Mouse (Mus musculus) bone marrow, adult 2 months (tissue): ENCODE data around the gene Dennd1c. TPM values are rescaled to one million over a fixed set of nuclear protein-coding genes. Genes with fewer than 3 reads are reported as not detected.
A peak's percentile ranks its signal among the peaks of the same experiment; 100 is the strongest.

Source experiments
- H3K27ac ChIP-seq: fragments of 200-500 bp; 2 replicates; pipeline ENCODE4 v1.5.1; 2012; ENCODE audit warnings: low read depth, mild to moderate bottlenecking, control low read depth, inconsistent platforms, low read length; ENCODE audit not compliant: control insufficient read depth, poor library complexity, insufficient read depth
- H3K4me1 ChIP-seq: fragments of 200-500 bp; 2 replicates; pipeline ENCODE4 v1.6.1; 2011; ENCODE audit warnings: low read length; ENCODE audit not compliant: control insufficient read depth, insufficient read depth
- H3K4me3 ChIP-seq: fragments of 200-500 bp; replicated peaks from 2 replicates; pipeline ENCODE3; 2011; ENCODE audit warnings: mild to moderate bottlenecking, low read depth, low read length, control low read depth; ENCODE audit not compliant: control insufficient read depth
- CTCF ChIP-seq: fragments of 200-500 bp; IDR thresholded peaks from 2 replicates; pipeline ENCODE4 v1.5.1; 2011; ENCODE audit warnings: low read length, control low read depth; ENCODE audit not compliant: control insufficient read depth, insufficient read depth
- POLR2A ChIP-seq: fragments of 200-500 bp; IDR thresholded peaks from 2 replicates; pipeline ENCODE4 v1.6.1; 2011; ENCODE audit warnings: low read depth, mild to moderate bottlenecking, control low read depth, low read length, borderline replicate concordance; ENCODE audit not compliant: control insufficient read depth
- WGBS: fragments of 180-500 bp; shearing (Covaris S2); methylation state at CpG from one replicate; pipeline ENCODE4 v1.1.7; 2018; 5-methylcytosine and 5-hydroxymethylcytosine counted together
- polyA plus RNA-seq: library from polyadenylated mRNA; stranded (reverse); fragments of >200 nt; gene quantifications from 2 replicates; pipeline ENCODE4 v1.2.4, GENCODE M21; 2011; ENCODE audit warnings: low replicate concordance; ENCODE audit not compliant: missing spikeins, insufficient read depth, insufficient read length

The Dennd1c gene
- 49.6 and 96.5 TPM in 2 replicates for polyA plus RNA-seq

DNA sequence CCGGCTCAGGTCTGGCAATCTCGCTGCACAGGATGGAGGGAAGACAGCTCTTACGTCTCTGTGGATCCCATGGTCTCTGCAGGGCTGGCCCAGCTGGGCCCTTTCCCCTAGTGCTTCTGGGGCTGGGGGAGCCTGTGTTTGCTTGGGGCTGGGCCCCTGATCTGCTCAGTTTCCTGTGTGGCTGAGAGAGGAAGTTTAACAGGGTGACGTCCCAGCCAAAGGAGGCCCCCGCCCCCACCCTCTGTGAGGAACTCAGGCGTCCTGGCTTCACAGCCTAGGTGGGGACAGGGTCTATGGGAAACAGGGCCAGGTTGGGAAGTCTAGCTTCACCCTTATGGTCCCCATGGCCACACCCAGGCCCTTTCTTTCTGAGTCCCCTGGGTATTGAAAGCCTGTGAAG, at the start of gene Dennd1c:
Dennd1c (minus strand) TSS at position 179 of the 400 bp plus-strand sequence.
- 2% methylated on average over 6 of the region's 6 CpGs for WGBS
- H3K27ac ChIP-seq, result peak within 1 kb of the TSS; percentile 82
- peaks cover 3% of the 10 kb centered on the region; the same call in 1 of the 2 replicates for H3K4me1 ChIP-seq
- TF ChIP-seq POLR2A (peak; percentile 84; the same call in 1 of the 2 replicates), CTCF (no peak)
- H3K4me3 ChIP-seq, result peak within 1 kb of the TSS; percentile 70

DNA sequence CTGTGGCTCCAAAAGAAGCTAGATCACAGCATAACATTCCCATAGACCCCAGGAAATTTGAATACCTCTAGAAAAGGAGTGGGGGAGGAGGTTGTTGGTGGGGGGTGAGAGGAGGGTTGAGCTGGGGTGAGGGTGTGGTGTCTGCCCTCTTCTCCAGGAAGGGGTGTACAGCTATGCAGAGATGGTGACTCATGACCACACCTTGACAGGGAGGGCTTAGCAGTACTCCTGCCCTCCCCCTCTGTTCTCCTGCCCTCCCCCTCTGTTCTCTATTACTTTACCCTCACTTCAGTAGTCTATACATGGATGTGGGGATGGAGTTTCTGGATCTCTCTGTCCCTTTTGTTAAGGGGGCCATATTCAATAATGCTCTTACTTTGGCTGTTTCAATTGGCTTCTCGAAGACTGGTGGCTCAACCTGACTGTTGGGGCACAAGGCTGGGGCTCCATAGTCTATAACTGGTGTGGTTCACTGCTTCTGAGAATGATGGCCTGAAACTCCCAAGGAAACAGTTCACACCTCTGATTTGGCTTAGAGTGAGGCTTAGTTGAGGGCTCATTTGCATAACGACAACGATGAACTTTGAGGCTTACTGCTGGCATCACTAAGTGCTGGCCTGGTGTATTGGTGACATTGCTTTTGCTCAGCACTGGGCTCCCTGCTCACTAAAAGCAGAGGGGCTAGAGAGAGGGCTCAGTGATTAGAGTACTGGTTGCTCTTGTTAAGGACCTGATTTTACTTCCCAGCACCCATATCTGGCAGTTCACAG, 47.7 kb upstream of the Dennd1c start:
- Histone ChIP-seq H3K4me3 (no peak overlapping the region), H3K27ac (no peak overlapping the region), H3K4me1 (no peaks in the 10 kb centered on the region)
- 64% methylated on average over 3 of the region's 3 CpGs for WGBS
- no peak for TF ChIP-seq POLR2A

DNA sequence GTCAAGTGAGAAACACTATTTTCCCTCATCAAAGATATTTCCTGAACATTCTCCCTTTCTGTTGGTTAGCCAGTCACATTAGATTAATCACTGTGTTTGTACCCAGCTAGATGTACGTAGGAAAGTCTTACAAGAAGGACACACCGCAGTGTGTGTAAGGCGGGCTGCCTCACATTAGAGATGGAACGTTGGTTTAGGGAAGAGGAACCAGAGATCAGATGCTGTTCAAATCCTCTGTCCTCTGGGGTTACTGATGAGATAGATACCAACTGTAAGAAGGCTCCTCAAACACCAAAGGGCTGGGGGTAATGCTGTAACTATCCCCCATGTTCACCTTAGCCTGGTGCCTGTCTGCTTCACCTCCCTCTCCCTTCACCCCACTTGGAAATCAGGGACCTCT, 46.5 kb upstream of the Dennd1c start:
- TF ChIP-seq POLR2A (no peak), CTCF (no peak)
- 70% methylated on average over 4 of the region's 4 CpGs for WGBS
- H3K4me3 ChIP-seq, result no peak overlapping the region
- H3K4me1 ChIP-seq, result no peaks in the 10 kb centered on the region
- H3K27ac ChIP-seq, result no peak overlapping the region

DNA sequence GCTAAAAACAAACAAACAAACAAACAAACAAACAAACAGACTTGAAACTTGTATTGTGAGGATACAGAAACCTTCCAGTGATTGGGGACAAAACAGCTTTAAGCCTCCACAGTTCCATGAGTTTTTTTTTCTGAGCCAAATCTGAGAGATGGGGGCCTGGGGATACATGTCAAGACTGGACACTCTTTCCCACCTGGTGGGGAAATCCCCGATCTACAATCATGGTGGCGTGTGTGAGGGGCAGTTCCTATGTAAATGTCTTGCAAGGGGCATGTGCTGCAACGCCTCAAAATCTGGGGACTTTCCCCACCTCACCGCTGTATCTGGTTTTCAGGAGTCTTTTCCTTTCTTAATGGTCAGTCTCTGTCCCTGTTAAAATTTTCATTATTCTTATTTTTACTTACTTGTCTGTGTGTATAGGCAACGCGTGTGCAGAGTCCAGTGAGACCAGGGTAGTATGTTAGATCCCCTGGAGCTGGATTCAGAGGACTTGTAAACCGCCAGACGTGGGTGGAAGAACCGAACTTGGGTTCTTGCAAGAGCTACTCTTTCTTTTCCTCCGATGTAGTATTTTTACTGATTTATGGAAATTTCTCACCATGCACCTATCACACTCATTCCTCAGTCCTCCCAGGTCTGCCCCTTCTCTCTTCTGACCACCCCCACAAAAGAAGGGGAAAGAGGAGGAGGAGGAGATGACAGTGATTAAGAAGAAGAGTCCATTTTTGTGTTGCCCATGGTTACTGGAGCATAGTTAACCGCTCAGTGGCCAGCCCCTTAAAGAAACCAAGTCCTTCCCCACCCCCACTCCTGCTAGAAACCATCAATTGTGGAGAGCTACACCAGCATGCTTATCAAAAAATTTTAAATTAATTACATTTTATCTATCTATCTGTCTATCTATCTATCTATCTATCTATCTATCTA, 45.1 kb upstream of the Dennd1c start:
- H3K4me1 ChIP-seq, result no peaks in the 10 kb centered on the region
- H3K4me3 ChIP-seq, result no peak overlapping the region
- H3K27ac ChIP-seq, result no peak overlapping the region
- 85% methylated on average over 11 of the region's 11 CpGs for WGBS
- TF ChIP-seq POLR2A (no peak), CTCF (no peak)

DNA sequence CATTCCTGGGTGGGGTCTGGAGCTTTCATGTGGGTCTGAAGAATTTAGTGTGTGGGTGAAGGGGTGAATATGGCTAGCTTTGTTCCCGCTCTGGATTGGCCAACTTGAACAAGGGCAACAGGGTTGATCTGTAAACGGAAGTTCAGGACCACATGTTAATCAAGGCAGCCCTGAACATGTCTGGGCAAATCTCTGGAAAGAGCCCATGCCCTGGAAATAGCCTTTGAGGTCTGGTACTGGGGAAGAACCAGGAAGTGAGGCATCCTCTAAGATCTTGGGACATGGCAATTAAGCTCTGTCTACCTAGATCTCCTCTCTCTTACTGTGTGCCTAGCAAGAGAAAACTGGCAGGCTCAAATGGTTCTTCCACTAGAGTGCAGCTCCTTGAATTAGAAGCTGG, 43.5 kb upstream of the Dennd1c start:
- WGBS, result 76% methylated on average over 2 of the region's 2 CpGs
- TF ChIP-seq CTCF, result no peak
- no peak for TF ChIP-seq POLR2A
- no peaks in the 10 kb centered on the region for H3K4me1 ChIP-seq
- no peak overlapping the region for H3K4me3 ChIP-seq
- H3K27ac ChIP-seq, result no peak overlapping the region

DNA sequence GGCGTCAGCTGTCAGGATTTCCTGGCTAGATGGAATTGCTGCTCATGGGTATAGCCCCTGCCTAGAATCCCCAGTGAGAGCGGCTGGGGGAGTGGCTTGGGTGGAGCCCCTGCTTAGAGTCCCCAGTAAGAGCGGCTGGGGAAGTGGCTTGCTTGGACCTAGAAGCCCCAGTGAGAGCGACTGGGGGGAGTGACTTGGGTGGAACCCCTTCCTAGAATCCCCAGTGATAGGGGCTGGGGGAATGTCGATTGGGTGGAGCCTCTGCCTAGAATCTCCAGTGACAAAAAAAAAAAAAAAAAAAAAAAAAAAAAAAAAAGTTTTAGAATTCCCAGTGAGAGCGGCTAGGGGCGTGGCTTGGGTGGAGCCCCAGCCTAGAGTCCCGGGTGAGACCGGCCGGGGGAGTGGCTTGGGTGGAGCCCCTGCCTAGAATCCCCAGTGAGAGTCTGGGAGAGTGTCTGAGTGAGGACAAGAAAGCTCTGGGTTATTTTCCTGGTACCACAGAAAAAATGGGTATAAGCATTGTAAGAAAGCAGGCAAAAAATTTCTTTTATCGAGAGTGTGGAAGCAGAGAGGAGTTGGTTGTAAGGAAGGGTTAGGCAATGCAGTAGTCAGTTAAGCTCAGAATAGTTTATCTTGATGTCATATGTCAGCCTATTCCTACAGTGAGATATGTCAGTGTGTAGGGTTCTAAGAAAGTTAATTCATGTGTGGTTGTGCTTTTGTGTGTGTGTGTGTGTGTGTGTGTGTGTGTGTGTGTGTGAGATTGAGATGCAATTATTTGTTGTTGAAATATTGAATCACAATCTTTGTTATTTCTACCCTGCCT, 40.4 kb upstream of the Dennd1c start:
- Histone ChIP-seq H3K27ac (no peak overlapping the region), H3K4me1 (no peaks in the 10 kb centered on the region), H3K4me3 (no peak overlapping the region)
- 20% methylated on average over 11 of the region's 11 CpGs for WGBS
- TF ChIP-seq CTCF, result no peak
- no peak for TF ChIP-seq POLR2A

DNA sequence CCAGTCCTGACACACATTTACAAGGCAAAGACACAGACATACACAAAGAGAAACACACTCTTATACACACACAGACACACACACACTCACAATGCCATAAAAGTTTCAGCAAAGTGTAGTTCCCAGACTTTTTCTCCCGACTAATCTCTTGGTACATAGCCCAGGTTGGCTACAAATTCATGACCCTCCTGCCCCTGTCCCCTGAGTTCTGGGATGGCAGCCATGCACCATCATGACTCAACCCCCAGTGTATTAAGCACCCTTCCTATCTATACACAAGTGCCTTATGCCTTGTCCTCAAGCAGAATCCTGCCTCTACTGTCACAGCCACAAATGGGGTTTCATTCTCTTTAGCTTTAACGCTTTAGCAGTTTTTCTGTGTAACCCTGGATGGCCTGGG, 38.5 kb upstream of the Dennd1c start:
- no peaks in the 10 kb centered on the region for H3K4me1 ChIP-seq
- H3K27ac ChIP-seq, result no peak overlapping the region
- H3K4me3 ChIP-seq, result no peak overlapping the region
- WGBS, result 72% methylated on average over 2 of the region's 2 CpGs
- TF ChIP-seq POLR2A (no peak), CTCF (no peak)
